Mouse (Mus musculus) spleen, postnatal 14 days (tissue): ENCODE measurements around the gene Tbx6.

ENCODE experiments used
- DNase-seq, 2 experiments: peaks; one replicate each; pipeline ENCODE4 v3.0.0; 2021 to 2022; ENCODE audit warnings: low spot score in 2 of 2

The Tbx6 gene

DNA sequence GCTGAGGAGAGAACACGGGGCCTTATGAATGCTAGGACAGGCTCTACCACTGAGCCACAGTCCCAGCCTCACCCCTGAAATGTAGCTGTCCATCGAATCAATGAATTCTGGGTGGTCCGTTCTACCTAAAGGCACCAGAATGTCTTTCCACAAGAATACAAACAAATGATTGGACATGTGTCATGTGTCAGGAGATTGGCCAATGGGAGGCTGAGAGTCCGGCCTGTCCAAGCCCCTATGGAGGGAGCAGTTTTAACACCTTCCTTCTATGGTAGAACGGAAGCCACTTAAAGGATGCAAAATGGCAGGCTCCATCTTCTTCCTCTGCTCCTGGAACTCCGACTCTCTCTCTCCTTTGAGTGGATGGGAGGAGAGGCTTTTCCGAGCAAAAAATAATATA lies 36.3 kb downstream of the Tbx6 start:
- DNase-seq, result no peak

- no peak for DNase-seq
Observed at GRCm38 (mm10) chr7:126818818-126819217, 37.5 kb downstream of the Tbx6 start.

GRCm38 (mm10) chr7:126821835-126822511 lies 40.7 kb downstream of the Tbx6 start:
- DNase-seq, result peak; percentile 65 to 78

DNA sequence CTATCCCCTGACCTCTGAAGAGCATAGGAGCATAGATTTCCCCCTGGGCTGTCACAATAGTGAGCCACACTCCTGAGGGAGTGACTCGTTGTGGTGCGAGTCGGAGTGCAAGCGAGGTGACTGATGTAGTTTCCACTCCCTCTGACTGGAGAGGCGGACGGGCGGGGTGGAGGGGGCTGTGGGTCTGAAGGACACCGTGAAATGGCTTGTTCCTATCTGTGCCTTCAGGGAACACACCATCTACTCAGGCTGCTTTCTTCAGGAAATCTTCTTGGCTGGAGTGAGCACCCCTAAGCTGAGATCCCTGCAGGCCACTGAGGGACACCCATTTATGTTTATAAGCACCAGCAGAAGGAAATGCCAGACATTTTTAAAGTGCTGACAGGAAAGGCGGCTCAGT lies 41.5 kb downstream of the Tbx6 start:
- no peak for DNase-seq

GRCm38 (mm10) chr7:126823202-126823711 lies 42.0 kb downstream of the Tbx6 start:
- no peak for DNase-seq

- no peak for DNase-seq
Observed at GRCm38 (mm10) chr7:126823940-126824339, 42.7 kb downstream of the Tbx6 start.

DNA sequence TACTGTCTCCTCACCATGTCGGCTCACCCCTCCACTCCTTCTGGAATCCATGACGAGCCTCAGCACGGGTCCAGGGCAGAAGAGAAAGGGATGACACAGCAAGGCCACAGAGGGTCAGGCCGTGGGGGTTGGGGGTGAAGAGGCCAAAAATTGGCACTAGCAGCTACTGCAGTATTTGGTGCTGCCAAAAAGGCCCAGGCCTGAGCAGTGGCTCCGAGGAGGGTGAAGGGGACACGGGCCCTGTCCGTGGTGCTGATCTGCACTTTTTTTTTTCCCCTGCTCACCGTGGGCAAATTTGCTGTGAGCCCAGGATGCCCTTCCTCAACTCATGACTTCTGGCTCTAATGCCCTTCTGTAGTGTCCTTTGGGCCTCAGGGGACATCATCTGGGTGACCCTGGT lies 44.1 kb downstream of the Tbx6 start:
- DNase-seq, result no peak

GRCm38 (mm10) chr7:126825952-126826351 lies 44.7 kb downstream of the Tbx6 start:
- no peak for DNase-seq

DNA sequence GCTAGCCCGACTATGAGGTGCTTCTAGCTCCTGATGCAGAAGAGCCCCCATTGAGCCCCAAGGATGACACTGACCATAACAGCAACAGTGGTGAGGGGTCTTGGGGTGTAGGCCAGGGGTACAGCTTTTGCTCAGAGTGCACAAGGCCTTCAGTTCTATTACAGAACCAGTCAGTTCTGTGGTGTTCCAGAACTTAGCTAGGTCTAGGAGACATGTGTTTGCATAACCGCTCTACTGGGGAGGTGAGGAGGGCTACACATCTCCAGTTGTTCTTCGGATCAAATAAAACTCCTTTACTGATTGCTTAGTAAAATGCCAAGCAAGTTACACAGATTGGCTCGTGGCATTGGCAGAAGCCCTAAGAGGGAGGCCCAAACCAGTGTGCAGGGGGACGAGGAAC lies 50.3 kb downstream of the Tbx6 start, which contains the start of gene 4930451I11Rik:
TSS of gene 4930451I11Rik (minus strand) at position 101 of the 400 bp plus-strand sequence.
- DNase-seq, result no peak

GRCm38 (mm10) chr7:126832036-126832598 lies 50.8 kb downstream of the Tbx6 start:
- DNase-seq, result peak; percentile 47 to 74

DNA sequence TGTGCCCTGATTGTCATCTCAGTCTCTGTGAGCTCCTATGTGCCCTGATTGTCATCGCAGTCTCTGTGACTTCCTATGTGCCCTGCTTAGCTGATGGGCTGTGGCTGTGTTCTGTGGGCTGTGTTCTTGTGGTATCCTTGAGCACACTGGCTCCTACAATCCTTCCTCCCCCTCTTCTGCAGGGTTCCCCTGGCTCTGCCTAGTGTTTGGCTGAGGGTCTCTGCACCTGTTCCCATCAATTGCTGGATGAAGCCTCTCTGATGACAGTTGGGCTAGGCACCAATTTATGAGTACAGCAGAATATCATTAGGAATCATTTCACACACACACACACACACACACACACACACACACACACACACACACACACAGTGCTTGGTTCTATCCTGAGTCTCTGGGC lies 52.0 kb downstream of the Tbx6 start:
- DNase-seq, result no peak
